Mouse (Mus musculus) cerebellum, adult 8-10 months (tissue): Measurements from ENCODE around the gene C1qtnf9.
A peak's percentile ranks its signal among the peaks of the same experiment; 100 is the strongest.

ENCODE experiments used
- DNase-seq: peaks from one replicate; pipeline ENCODE4 v3.0.0; 2022

The C1qtnf9 gene

GRCm38 (mm10) chr14:60767884-60768283, at the start of gene C1qtnf9:
TSS of gene C1qtnf9 (plus strand) at chr14:60768134.
- DNase-seq: no peak

- no peak for DNase-seq
Measured at GRCm38 (mm10) chr14:60721304-60721703, 46.6 kb upstream of the C1qtnf9 start.

GRCm38 (mm10) chr14:60721938-60722337, 46.0 kb upstream of the C1qtnf9 start:
- no peak for DNase-seq

- DNase-seq: no peak
Measured at GRCm38 (mm10) chr14:60726091-60726490, 41.8 kb upstream of the C1qtnf9 start.

GRCm38 (mm10) chr14:60727130-60727529, 40.8 kb upstream of the C1qtnf9 start:
- no peak for DNase-seq

- no peak for DNase-seq
Measured at GRCm38 (mm10) chr14:60732081-60732480, 35.9 kb upstream of the C1qtnf9 start.

- DNase-seq: no peak
Measured at GRCm38 (mm10) chr14:60732787-60733186, 35.1 kb upstream of the C1qtnf9 start.

GRCm38 (mm10) chr14:60733706-60734105, 34.2 kb upstream of the C1qtnf9 start:
- DNase-seq: no peak

GRCm38 (mm10) chr14:60735206-60735605, 32.7 kb upstream of the C1qtnf9 start:
- DNase-seq: no peak

- no peak for DNase-seq
Measured at GRCm38 (mm10) chr14:60735848-60736547, 31.9 kb upstream of the C1qtnf9 start.

GRCm38 (mm10) chr14:60736591-60737192, 31.2 kb upstream of the C1qtnf9 start:
- no peak for DNase-seq

- no peak for DNase-seq
Measured at GRCm38 (mm10) chr14:60737202-60737611, 30.7 kb upstream of the C1qtnf9 start.

- DNase-seq: no peak
Measured at GRCm38 (mm10) chr14:60738434-60738938, 29.4 kb upstream of the C1qtnf9 start.

GRCm38 (mm10) chr14:60739155-60739554, 28.8 kb upstream of the C1qtnf9 start:
- DNase-seq: no peak

- peak; percentile 39 for DNase-seq
Measured at GRCm38 (mm10) chr14:60739616-60740015, 28.3 kb upstream of the C1qtnf9 start.

- DNase-seq: no peak
Measured at GRCm38 (mm10) chr14:60740507-60740906, 27.4 kb upstream of the C1qtnf9 start.

- DNase-seq: no peak
Measured at GRCm38 (mm10) chr14:60741033-60741432, 26.9 kb upstream of the C1qtnf9 start.

GRCm38 (mm10) chr14:60741490-60741981, 26.4 kb upstream of the C1qtnf9 start:
- peak; percentile 74 for DNase-seq

GRCm38 (mm10) chr14:60743681-60744080, 24.3 kb upstream of the C1qtnf9 start:
- no peak for DNase-seq

GRCm38 (mm10) chr14:60745201-60745600, 22.7 kb upstream of the C1qtnf9 start:
- DNase-seq: no peak

GRCm38 (mm10) chr14:60746141-60746540, 21.8 kb upstream of the C1qtnf9 start:
- DNase-seq: no peak

GRCm38 (mm10) chr14:60747154-60747870, 20.6 kb upstream of the C1qtnf9 start:
- no peak for DNase-seq

- no peak for DNase-seq
Measured at GRCm38 (mm10) chr14:60749880-60750279, 18.1 kb upstream of the C1qtnf9 start.

- no peak for DNase-seq
Measured at GRCm38 (mm10) chr14:60751581-60751980, 16.4 kb upstream of the C1qtnf9 start.
